Mouse (Mus musculus) frontal cortex, postnatal 10 days (tissue): ENCODE results near the gene Cacna1f.

Experiments
- DNase-seq, 2 experiments: peaks; one replicate each; pipeline ENCODE4 v3.0.0; 2022; ENCODE audit warnings: low spot score in 2 of 2, mixed read lengths in 1 of 2

The Cacna1f gene

GRCm38 (mm10) chrX:7606783-7607182, at the start of gene Cacna1f:
TSS of gene Cacna1f (plus strand) at chrX:7607083.
- DNase-seq: no peak

GRCm38 (mm10) chrX:7563076-7563475, 43.8 kb upstream of the Cacna1f start:
- no peak for DNase-seq

GRCm38 (mm10) chrX:7566352-7566751, 40.5 kb upstream of the Cacna1f start:
- DNase-seq: no peak

- DNase-seq: no peak
Measured at GRCm38 (mm10) chrX:7567491-7567890, 39.4 kb upstream of the Cacna1f start.

- DNase-seq: no peak
Measured at GRCm38 (mm10) chrX:7570481-7571175, 36.3 kb upstream of the Cacna1f start.

- DNase-seq: no peak
Measured at GRCm38 (mm10) chrX:7571565-7572136, 35.2 kb upstream of the Cacna1f start.

- DNase-seq: no peak
Measured at GRCm38 (mm10) chrX:7572466-7572865, 34.4 kb upstream of the Cacna1f start.

GRCm38 (mm10) chrX:7573176-7574086, 33.5 kb upstream of the Cacna1f start, which contains the start of gene Foxp3:
TSS of gene Foxp3 (plus strand) at chrX:7573644.
- DNase-seq: peak; percentile 13 to 34

GRCm38 (mm10) chrX:7574087-7574884, 32.6 kb upstream of the Cacna1f start, which contains the start of gene Ppp1r3f:
TSS of gene Ppp1r3f (minus strand) at chrX:7574283.
- DNase-seq: peak; percentile 95 to 97

- DNase-seq: no peak
Measured at GRCm38 (mm10) chrX:7574885-7575231, 32.0 kb upstream of the Cacna1f start.

- DNase-seq: no peak
Measured at GRCm38 (mm10) chrX:7581151-7581550, 25.7 kb upstream of the Cacna1f start.

- no peak for DNase-seq
Measured at GRCm38 (mm10) chrX:7583881-7584280, 23.0 kb upstream of the Cacna1f start.

- DNase-seq: no peak
Measured at GRCm38 (mm10) chrX:7586356-7586755, 20.5 kb upstream of the Cacna1f start.

- DNase-seq: no peak
Measured at GRCm38 (mm10) chrX:7595371-7595770, 11.5 kb upstream of the Cacna1f start.

GRCm38 (mm10) chrX:7604004-7604403, 2.9 kb upstream of the Cacna1f start:
- DNase-seq: no peak

- DNase-seq: peak; percentile 69 to 76
Measured at GRCm38 (mm10) chrX:7604879-7605574, 1.9 kb upstream of the Cacna1f start, which contains the start of gene Ccdc22. TSS of gene Ccdc22 (minus strand) at chrX:7605517.

- DNase-seq: no peak
Measured at GRCm38 (mm10) chrX:7605575-7605941, 1.3 kb upstream of the Cacna1f start.

GRCm38 (mm10) chrX:7610035-7610434, 3.2 kb downstream of the Cacna1f start:
- no peak for DNase-seq

GRCm38 (mm10) chrX:7610536-7611258, 3.8 kb downstream of the Cacna1f start:
- no peak for DNase-seq

- DNase-seq: no peak
Measured at GRCm38 (mm10) chrX:7617889-7618551, 11.1 kb downstream of the Cacna1f start.
